Comparison of ENCODE assay signal across 9 mouse cellular contexts in the genomic region with DNA sequence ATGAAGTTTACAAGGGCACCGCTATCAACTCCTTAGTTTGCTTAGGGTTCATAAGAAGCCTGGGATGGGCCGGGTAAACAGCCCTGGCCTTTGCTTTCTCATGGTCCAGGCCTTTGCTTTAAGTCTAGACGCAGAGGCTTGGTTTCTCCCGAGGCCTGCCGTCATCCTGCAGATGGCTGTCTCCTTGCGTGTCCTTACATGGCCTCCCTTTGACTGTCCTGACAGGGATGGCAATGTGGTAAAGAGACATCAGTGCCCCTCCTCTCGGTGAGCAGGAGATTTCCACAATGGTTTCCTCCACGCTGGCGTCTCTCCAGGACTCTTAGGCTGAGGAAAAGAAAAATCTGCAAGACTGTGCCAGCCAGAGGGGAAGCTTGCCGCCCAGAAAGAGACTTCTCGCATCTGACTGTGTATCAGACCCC. TPM values are rescaled to one million over a fixed set of nuclear protein-coding genes. Genes with fewer than 3 reads are reported as not detected.
DNase-seq lines count a peak whose midpoint lies in the region; ATAC-seq lines count a peak whose summit lies in the region.
"Had no signal": no experiment of that assay in that cellular context is flagged by ENCODE, and none has a peak within 500 bp of the region (broad histone marks: within the 10 kb centered on the region; RNA-seq: fewer than 3 reads in every experiment).

No protein-coding gene starts in this region.

- ATAC-seq in heart, embryonic 14.5 days (ENCODE audit: insufficient number of reproducible peaks, insufficient read depth, low FRiP score, low read depth) = no peak
- ATAC-seq in stomach, embryonic 14.5 days (ENCODE audit: insufficient number of reproducible peaks, insufficient read depth, low FRiP score, low read depth) = no peak

- peaks cover 52 to 84% of the 10 kb centered on the region in 2 experiments for H3K4me1 ChIP-seq in heart, embryonic 14.5 days (ENCODE audit: control insufficient read depth in 2 of 2, insufficient read depth in 2 of 2, low read length in 2 of 2)
- peaks cover 48% of the 10 kb centered on the region for H3K4me1 ChIP-seq in stomach, embryonic 14.5 days (ENCODE audit: control insufficient read depth, insufficient read depth, low read length)

- WGBS in heart, embryonic 14.5 days = 41% methylated on average over 11 of the region's 11 CpGs
- WGBS in stomach, embryonic 14.5 days = 36% methylated on average over 11 of the region's 11 CpGs

- H3K9ac ChIP-seq in heart, embryonic 14.5 days (ENCODE audit: low read length) = peak overlapping the region; percentile 48; the same call in 1 of the 2 replicates
- no peak overlapping the region for H3K9ac ChIP-seq in stomach, embryonic 14.5 days (replicated peaks; ENCODE audit: low read depth, low read length)
- H3K9ac ChIP-seq: liver, embryonic 14.5 days had no signal

- H3K9me3 ChIP-seq in heart, embryonic 14.5 days (ENCODE audit: control insufficient read depth, low read length) = no peaks in the 10 kb centered on the region
- no peaks in the 10 kb centered on the region for H3K9me3 ChIP-seq in stomach, embryonic 14.5 days (ENCODE audit: control insufficient read depth, low read depth, low read length)

- peak overlapping the region in 1 of 2 experiments; percentile 38; a peak in 2 of 4 replicates for H3K27ac ChIP-seq in heart, embryonic 14.5 days (replicated peaks in 1 of 2; ENCODE audit: control insufficient read depth in 1 of 2, insufficient read depth in 1 of 2, low read depth in 2 of 2, low read length in 2 of 2)
- peak overlapping the region; percentile 12; the same call in 1 of the 2 replicates for H3K27ac ChIP-seq in stomach, embryonic 14.5 days (ENCODE audit: low read length)
- H3K27ac ChIP-seq: liver, embryonic 14.5 days had no signal

- H3K27me3 ChIP-seq in heart, embryonic 14.5 days (ENCODE audit: control insufficient read depth, insufficient read depth, low read length) = no peaks in the 10 kb centered on the region
- no peaks in the 10 kb centered on the region for H3K27me3 ChIP-seq in stomach, embryonic 14.5 days (ENCODE audit: control insufficient read depth, insufficient read depth, low read length)

- no peaks in the 10 kb centered on the region for H3K36me3 ChIP-seq in heart, embryonic 14.5 days (ENCODE audit: control insufficient read depth, insufficient read depth, low read length)
- H3K36me3 ChIP-seq in stomach, embryonic 14.5 days (ENCODE audit: control insufficient read depth, insufficient read depth, low read length) = no peaks in the 10 kb centered on the region

- H3K4me2 ChIP-seq in heart, embryonic 14.5 days (ENCODE audit: low read length) = no peak overlapping the region
- H3K4me2 ChIP-seq in stomach, embryonic 14.5 days (replicated peaks; ENCODE audit: low read depth, low read length) = no peak overlapping the region

- no peak overlapping the region for H3K4me3 ChIP-seq in heart, embryonic 14.5 days (ENCODE audit: control insufficient read depth in 1 of 2, insufficient read depth in 1 of 2, low read depth in 1 of 2, low read length in 2 of 2)
- no peak overlapping the region for H3K4me3 ChIP-seq in stomach, embryonic 14.5 days (ENCODE audit: low read depth, low read length)

- DNase-seq in adrenal gland, adult (ENCODE audit: inconsistent age in 2 of 2, low spot score in 1 of 2) = peak; percentile 59 to 80
- no peak for DNase-seq in adrenal gland, postnatal 4 days (ENCODE audit: low spot score in 2 of 2)
- peak; percentile 31 to 57 for DNase-seq in cerebellum, postnatal 25 days
- peak; percentile 42 to 47 for DNase-seq in layer of hippocampus, adult 8-10 months (ENCODE audit: low spot score in 2 of 2)
- DNase-seq in lung, postnatal 4 days = peak; percentile 56 to 64
- DNase-seq in thymus, postnatal 0 days (ENCODE audit: low spot score) = no peak

RNA-seq across cellular contexts. Expression of gene Hunk, which starts 36.3 kb away (rescaled TPM):
- 10 to 100 TPM; 12.3 to 13.7 TPM for total RNA-seq in adrenal gland, postnatal 4 days (2021)
- polyA plus RNA-seq in heart, embryonic 14.5 days (2014; fragmentation: Nextera tagmentation; extraction: Ambion mirVana) = 9.7 and 10.4 TPM in 2 replicates
- 10 to 100 TPM; 25.2 to 30.3 (median 26.7) TPM for total RNA-seq in layer of hippocampus, adult 8-10 months (2022)
- polyA plus RNA-seq in stomach, embryonic 14.5 days (2014; fragmentation: Nextera tagmentation; extraction: Ambion mirVana) = 10.7 and 11.7 TPM in 2 replicates
- 3.1 and 3.6 TPM in 2 replicates for polyA plus RNA-seq in thymus, postnatal 0 days (2015; fragmentation: Nextera tagmentation; extraction: Ambion mirVana)

Comparison
In these comparisons a context has a peak if more than half of its experiments do, and no peak if none do; other contexts are left out.
1. DNase-seq: peak in adrenal gland, adult (2 of 2), cerebellum, postnatal 25 days (2 of 2), layer of hippocampus, adult 8-10 months (2 of 2) and lung, postnatal 4 days (2 of 2); none in adrenal gland, postnatal 4 days (0 of 2) and thymus, postnatal 0 days (single experiment).